Comparison of ENCODE assay signal across 15 mouse cellular contexts in genomic region chr6:28795380-28795779, GRCm38 (mm10). TPM values are rescaled to one million over a fixed set of nuclear protein-coding genes. Genes with fewer than 3 reads are reported as not detected.
DNase-seq lines count a peak whose midpoint lies in the region; ATAC-seq lines count a peak whose summit lies in the region.
"Had no signal": no experiment of that assay in that cellular context is flagged by ENCODE, and none has a peak within 500 bp of the region (broad histone marks: within the 10 kb centered on the region; RNA-seq: fewer than 3 reads in every experiment).

No protein-coding gene starts in this region.

- ATAC-seq in frontal cortex, adult (ENCODE audit: low TSS enrichment), result peak; percentile 32
- ATAC-seq in hindbrain, embryonic 11.5 days (ENCODE audit: low FRiP score), result no peak
- ATAC-seq in midbrain, embryonic 16.5 days, result peak; percentile 60; the same call in 1 of the 2 replicates
- ATAC-seq: Patski had no signal

- peak overlapping the region; percentile 33; the same call in 1 of the 2 replicates for H3K27ac ChIP-seq in hindbrain, embryonic 11.5 days (ENCODE audit: low read depth, low read length)
- H3K27ac ChIP-seq in midbrain, embryonic 16.5 days (ENCODE audit: low read length), result peak overlapping the region; percentile 23; the same call in 1 of the 2 replicates
- H3K27ac ChIP-seq: liver, embryonic 13.5 days; macrophage had no signal

- no peak overlapping the region for H3K4me3 ChIP-seq in hindbrain, embryonic 11.5 days (ENCODE audit: low read depth, low read length)
- no peak overlapping the region for H3K4me3 ChIP-seq in midbrain, embryonic 16.5 days (ENCODE audit: low read depth, low read length)
- H3K4me3 ChIP-seq: liver, embryonic 13.5 days had no signal

- no peaks in the 10 kb centered on the region for H3K9me3 ChIP-seq in hindbrain, embryonic 11.5 days (ENCODE audit: control insufficient read depth, low read length)
- H3K9me3 ChIP-seq in midbrain, embryonic 16.5 days (replicated peaks; ENCODE audit: control insufficient read depth, low read length, poor library complexity, severe bottlenecking), result no peaks in the 10 kb centered on the region
- H3K9me3 ChIP-seq: liver, embryonic 13.5 days had no signal

- no peak overlapping the region for H3K4me2 ChIP-seq in hindbrain, embryonic 11.5 days (replicated peaks; ENCODE audit: low read depth, low read length)
- no peak overlapping the region for H3K4me2 ChIP-seq in midbrain, embryonic 16.5 days (ENCODE audit: low read length)
- H3K4me2 ChIP-seq: liver, embryonic 13.5 days had no signal

- WGBS in hindbrain, embryonic 11.5 days, result 40% methylated on average over 9 of the region's 9 CpGs
- WGBS in midbrain, embryonic 16.5 days, result 11% methylated on average over 9 of the region's 9 CpGs

- H3K9ac ChIP-seq in hindbrain, embryonic 11.5 days (ENCODE audit: low read depth, low read length), result no peak overlapping the region; the same call in 1 of the 2 replicates
- no peak overlapping the region; the same call in 1 of the 2 replicates for H3K9ac ChIP-seq in midbrain, embryonic 16.5 days (ENCODE audit: low read depth, low read length)
- H3K9ac ChIP-seq: liver, embryonic 13.5 days had no signal

- no peak for DNase-seq in frontal cortex, postnatal 36 days (ENCODE audit: low spot score in 2 of 2)
- peak; percentile 23 for DNase-seq in embryo, embryonic 11 days
- DNase-seq in hindbrain, embryonic 11.5 days (ENCODE audit: low spot score), result peak; percentile 23
- no peak for DNase-seq in yolk sac, embryonic 10.5 days (ENCODE audit: low spot score)
- no peak for DNase-seq in ovary, postnatal 36 days (ENCODE audit: low spot score)
- DNase-seq: adrenal gland, adult 2 months; cerebellum, adult 11 months; gastrocnemius, postnatal 25 days; heart, postnatal 14 days; kidney, postnatal 36 days; liver, embryonic 13.5 days had no signal

- H3K27me3 ChIP-seq in hindbrain, embryonic 11.5 days (ENCODE audit: control insufficient read depth, insufficient read depth, low read length), result no peaks in the 10 kb centered on the region
- no peaks in the 10 kb centered on the region for H3K27me3 ChIP-seq in midbrain, embryonic 16.5 days (ENCODE audit: control insufficient read depth, insufficient read depth, low read depth, low read length)
- H3K27me3 ChIP-seq: liver, embryonic 13.5 days; Patski had no signal

- no peaks in the 10 kb centered on the region; the same call in 1 of the 2 replicates for H3K4me1 ChIP-seq in hindbrain, embryonic 11.5 days (replicated peaks; ENCODE audit: control insufficient read depth, insufficient read depth, low read length)
- peaks cover 10% of the 10 kb centered on the region for H3K4me1 ChIP-seq in midbrain, embryonic 16.5 days (ENCODE audit: control insufficient read depth, insufficient read depth, low read length)

- no peaks in the 10 kb centered on the region for H3K36me3 ChIP-seq in hindbrain, embryonic 11.5 days (ENCODE audit: control insufficient read depth, insufficient read depth, low read length)
- H3K36me3 ChIP-seq in midbrain, embryonic 16.5 days (ENCODE audit: control insufficient read depth, insufficient read depth, low read length), result no peaks in the 10 kb centered on the region

RNA-seq across cellular contexts. Expression of gene Lrrc4, which starts 36.2 kb away (rescaled TPM):
- polyA plus RNA-seq in hindbrain, embryonic 11.5 days (2014; fragmentation: Nextera tagmentation; extraction: Ambion mirVana), result 4.5 and 4.7 TPM in 2 replicates
- 6.7 and 6.8 TPM in 2 replicates for polyA plus RNA-seq in midbrain, embryonic 16.5 days (2015; fragmentation: Nextera tagmentation; extraction: Ambion mirVana)
- polyA plus RNA-seq: Patski had no signal

Comparison
In these comparisons a context has a peak if more than half of its experiments do, and no peak if none do; other contexts are left out.
1. DNase-seq: peak in embryo, embryonic 11 days (single experiment) and hindbrain, embryonic 11.5 days (single experiment); none in frontal cortex, postnatal 36 days (0 of 2), yolk sac, embryonic 10.5 days (single experiment) and ovary, postnatal 36 days (single experiment).